Mouse (Mus musculus) intestine, postnatal 0 days (tissue): ENCODE results near the gene Rilpl1. TPM values are rescaled to one million over a fixed set of nuclear protein-coding genes. Genes with fewer than 3 reads are reported as not detected.

Experiments used
- ATAC-seq: fragments of 200-750 bp; cut with Nextera tagmentation; 2 replicates; pipeline ENCODE4 v1.8.0; 2017; ENCODE audit warnings: mild to moderate bottlenecking, moderate TSS enrichment, moderate library complexity
- H3K27ac ChIP-seq: fragments of 300-500 bp; sonication (generic); 2 replicates; pipeline ENCODE4 v1.5.1; 2014; ENCODE audit warnings: mild to moderate bottlenecking, low read depth, low read length, moderate library complexity
- H3K27me3 ChIP-seq: fragments of 300-500 bp; sonication (generic); replicated peaks from 2 replicates; pipeline ENCODE4 v1.6.1; 2014; ENCODE audit warnings: low read length, mixed read lengths; ENCODE audit not compliant: control insufficient read depth, insufficient read depth
- H3K36me3 ChIP-seq: fragments of 300-500 bp; sonication (generic); 2 replicates; pipeline ENCODE4 v1.6.1; 2014; ENCODE audit warnings: mild to moderate bottlenecking, moderate library complexity; ENCODE audit not compliant: control insufficient read depth, insufficient read depth
- H3K4me1 ChIP-seq: fragments of 300-500 bp; sonication (generic); replicated peaks from 2 replicates; pipeline ENCODE4 v1.6.1; 2014; ENCODE audit warnings: antibody characterized with exemption, low read length, mixed read lengths; ENCODE audit not compliant: control insufficient read depth, insufficient read depth
- H3K4me2 ChIP-seq: fragments of 300-500 bp; sonication (generic); replicated peaks from 2 replicates; pipeline ENCODE4 v1.6.1; 2014; ENCODE audit warnings: low read depth, mild to moderate bottlenecking, moderate library complexity
- H3K4me3 ChIP-seq: fragments of 300-500 bp; sonication (generic); 2 replicates; pipeline ENCODE4 v1.5.1; 2014; ENCODE audit warnings: low read depth, low read length
- H3K9ac ChIP-seq: fragments of 300-500 bp; sonication (generic); 2 replicates; pipeline ENCODE4 v1.6.1; 2014; ENCODE audit warnings: mild to moderate bottlenecking, low read depth, low read length
- H3K9me3 ChIP-seq: fragments of 300-500 bp; sonication (generic); 2 replicates; pipeline ENCODE4 v1.6.1; 2016; ENCODE audit warnings: mixed run types; ENCODE audit not compliant: control insufficient read depth
- CTCF ChIP-seq: sonication (generic); IDR thresholded peaks from 2 replicates; pipeline ENCODE4 v1.5.1; 2016; ENCODE audit warnings: low read depth, mild to moderate bottlenecking, control low read depth, antibody characterized with exemption, moderate library complexity
- WGBS: fragments of 180-500 bp; shearing (Covaris S2); extraction: QIAGEN DNeasy Blood & Tissue Kit; methylation state at CpG from one replicate; pipeline ENCODE4 v1.1.7; 2014; 5-methylcytosine and 5-hydroxymethylcytosine counted together
- polyA plus RNA-seq: library from polyadenylated mRNA; unstranded; fragments of >200 nt; fragmentation: Nextera tagmentation; extraction: Ambion mirVana; gene quantifications from 2 replicates; pipeline ENCODE4 v1.2.1, GENCODE M21; 2015

The Rilpl1 gene
- polyA plus RNA-seq, 1 experiment from 2014 or later = 6.6 TPM

DNA sequence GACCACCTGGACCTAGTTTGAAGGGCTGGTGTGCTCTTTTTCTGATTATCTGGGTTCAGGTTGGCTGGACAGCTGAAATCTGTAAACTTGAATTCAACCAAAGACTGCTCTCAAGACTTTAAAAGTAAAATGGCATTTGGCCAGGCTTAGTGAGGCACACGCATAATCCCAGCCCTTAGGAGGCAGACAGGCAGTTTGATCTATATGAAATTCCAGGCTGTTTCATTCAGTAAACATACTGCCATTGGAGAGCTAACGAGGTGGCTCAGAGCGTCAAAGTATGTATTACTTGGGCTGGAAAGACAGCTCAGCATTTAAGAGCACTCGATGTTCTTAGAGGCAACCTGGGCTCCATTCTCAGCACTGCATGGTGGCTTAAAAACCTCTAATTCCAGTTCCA, 39.5 kb downstream of the Rilpl1 start:
- no peak overlapping the region for H3K4me3 ChIP-seq
- H3K4me2 ChIP-seq = no peak overlapping the region
- no peak overlapping the region for H3K9ac ChIP-seq
- no peaks in the 10 kb centered on the region for H3K27me3 ChIP-seq
- WGBS = 77% methylated on average over 4 of the region's 4 CpGs
- H3K36me3 ChIP-seq = peaks cover 18% of the 10 kb centered on the region
- H3K9me3 ChIP-seq = no peaks in the 10 kb centered on the region
- no peak overlapping the region for H3K27ac ChIP-seq
- no peaks in the 10 kb centered on the region for H3K4me1 ChIP-seq
- TF ChIP-seq CTCF = no peak
- no peak for ATAC-seq

DNA sequence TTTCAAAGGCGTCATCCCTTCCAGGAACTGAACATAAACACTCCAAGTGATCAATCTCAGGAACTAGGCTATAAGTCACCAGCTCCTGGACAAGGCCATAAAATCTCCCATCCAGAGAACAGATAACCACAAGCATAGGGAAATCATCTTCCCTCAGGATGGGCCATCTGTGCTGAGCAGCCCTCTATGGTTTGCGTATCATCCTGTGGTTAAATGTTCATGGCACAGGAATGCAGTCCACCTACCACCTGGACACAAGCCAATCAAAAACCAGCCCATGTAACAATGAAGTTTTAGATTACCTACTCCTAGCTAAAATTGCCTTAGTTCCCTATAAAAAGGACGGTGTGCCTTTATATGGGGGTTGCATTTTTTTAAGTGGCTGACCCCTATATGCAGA, 42.3 kb downstream of the Rilpl1 start:
- no peaks in the 10 kb centered on the region for H3K9me3 ChIP-seq
- H3K4me1 ChIP-seq = no peaks in the 10 kb centered on the region
- no peaks in the 10 kb centered on the region for H3K27me3 ChIP-seq
- TF ChIP-seq CTCF = no peak
- no peak overlapping the region for H3K9ac ChIP-seq
- H3K36me3 ChIP-seq = peaks cover 11% of the 10 kb centered on the region
- H3K4me3 ChIP-seq = no peak overlapping the region
- 86% methylated on average over 3 of the region's 3 CpGs for WGBS
- ATAC-seq = no peak
- no peak overlapping the region for H3K4me2 ChIP-seq
- no peak overlapping the region for H3K27ac ChIP-seq

DNA sequence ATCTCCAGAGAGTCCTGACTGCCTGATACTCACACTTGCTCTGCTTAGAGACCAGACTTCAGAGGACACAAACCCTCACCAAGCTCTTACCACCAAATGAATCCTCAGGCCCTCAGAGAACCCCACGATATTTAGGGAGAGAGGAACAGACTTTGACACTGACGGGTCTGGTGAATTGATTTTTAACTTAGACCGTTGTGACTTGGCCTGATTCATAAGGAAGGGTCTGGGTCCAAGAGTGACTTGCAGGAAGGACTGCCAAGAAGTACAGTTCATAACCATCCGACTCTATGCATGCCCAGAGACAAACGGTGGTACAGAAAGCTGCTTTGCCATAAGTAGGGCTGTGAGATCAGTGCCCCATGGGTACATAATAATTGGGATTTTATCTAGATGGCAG, 45.5 kb downstream of the Rilpl1 start:
- H3K27me3 ChIP-seq = no peaks in the 10 kb centered on the region
- no peak overlapping the region for H3K4me2 ChIP-seq
- WGBS = 88% methylated on average over 5 of the region's 5 CpGs
- no peak overlapping the region for H3K9ac ChIP-seq
- H3K9me3 ChIP-seq = no peaks in the 10 kb centered on the region
- no peaks in the 10 kb centered on the region for H3K4me1 ChIP-seq
- H3K36me3 ChIP-seq = peaks cover 9% of the 10 kb centered on the region
- ATAC-seq = no peak
- no peak overlapping the region for H3K4me3 ChIP-seq
- no peak overlapping the region for H3K27ac ChIP-seq
- no peak for TF ChIP-seq CTCF

DNA sequence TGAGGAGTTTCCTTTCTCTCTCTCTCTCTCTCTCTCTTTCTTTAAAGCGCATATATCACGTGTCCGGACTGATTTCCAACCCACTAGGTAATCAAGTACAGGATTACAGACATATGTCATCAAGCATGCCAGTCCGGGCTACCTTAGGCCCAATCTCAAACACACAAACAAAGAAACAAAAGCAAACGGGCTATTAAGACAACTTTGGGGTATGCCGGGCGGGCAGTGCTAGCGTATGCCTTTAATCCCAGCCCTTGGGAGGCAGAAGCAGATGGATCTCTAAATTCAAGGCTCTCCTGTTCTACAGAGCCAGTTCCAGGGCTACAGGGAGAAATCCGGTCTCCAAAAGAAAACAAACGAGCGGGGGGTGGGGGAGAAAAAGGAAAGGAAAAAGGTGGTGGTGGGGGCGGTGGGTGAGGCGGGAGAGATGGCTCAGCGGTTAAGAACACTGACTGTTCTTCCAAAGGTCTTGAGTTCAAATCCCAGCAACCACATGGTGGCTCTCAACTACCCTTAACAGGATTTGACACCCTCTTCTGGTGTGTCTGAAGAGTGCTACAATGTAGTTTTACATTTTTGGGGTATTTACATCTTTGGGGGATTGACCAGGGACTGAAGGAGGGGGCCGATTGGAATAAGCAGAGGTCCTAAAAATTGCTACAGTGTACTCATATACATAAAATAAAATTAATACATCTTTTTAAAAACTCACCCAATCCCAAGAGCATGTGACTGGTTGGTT, 47.4 kb downstream of the Rilpl1 start:
- peak overlapping the region; percentile 78 for H3K4me2 ChIP-seq
- no peaks in the 10 kb centered on the region for H3K36me3 ChIP-seq
- no peaks in the 10 kb centered on the region for H3K9me3 ChIP-seq
- peak overlapping the region; percentile 73 for H3K4me3 ChIP-seq
- peak overlapping the region; percentile 90 for H3K9ac ChIP-seq
- H3K4me1 ChIP-seq = no peaks in the 10 kb centered on the region
- peak; percentile 13 for ATAC-seq
- peak; percentile 33; the same call in 1 of the 2 replicates for TF ChIP-seq CTCF
- H3K27ac ChIP-seq = peak overlapping the region; percentile 99
- no peaks in the 10 kb centered on the region for H3K27me3 ChIP-seq
- 7% methylated on average over 15 of the region's 15 CpGs for WGBS

DNA sequence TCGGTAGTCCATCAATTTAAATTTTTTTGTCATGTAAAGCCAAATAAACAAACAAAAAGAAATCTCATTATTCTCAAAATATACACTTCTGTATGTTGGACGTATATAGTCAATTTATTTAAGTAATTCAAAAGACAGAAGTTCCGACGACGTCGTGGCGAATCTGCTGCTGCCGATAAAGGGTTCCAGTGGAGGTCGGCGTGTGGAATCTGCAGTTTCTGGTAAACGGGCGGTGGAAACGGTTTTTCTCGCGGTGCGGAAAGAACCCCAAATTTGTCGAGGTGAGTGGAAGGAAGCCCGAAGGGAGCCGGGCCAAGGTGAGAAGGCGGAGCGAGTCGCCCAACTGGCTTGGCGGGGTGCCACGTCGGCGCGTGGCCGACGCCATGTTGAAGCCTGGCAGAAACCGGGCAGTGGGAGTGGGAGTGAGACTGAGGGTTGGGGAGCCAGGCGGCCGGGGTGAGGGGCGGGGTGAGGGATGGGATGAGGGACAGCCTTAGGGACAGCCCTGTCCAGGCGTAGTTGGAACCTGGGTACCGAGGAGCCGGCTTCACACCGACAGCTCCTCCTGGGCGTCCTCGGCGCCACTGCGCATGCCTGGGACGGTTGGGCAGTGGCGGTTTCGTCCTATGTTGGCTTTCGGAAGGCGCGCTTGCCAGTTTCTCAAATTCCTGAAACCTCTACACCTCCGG, 48.1 kb downstream of the Rilpl1 start, which contains the start of gene Snrnp35:
TSS of gene Snrnp35 (plus strand) at position 169 of the 689 bp plus-strand sequence.
- Histone ChIP-seq H3K27me3 (no peaks in the 10 kb centered on the region), H3K4me3 (peak within 1 kb of the TSS; percentile 73), H3K27ac (peak within 1 kb of the TSS; percentile 99), H3K4me2 (peak within 1 kb of the TSS; percentile 78), H3K9me3 (no peaks in the 10 kb centered on the region), H3K9ac (peak within 1 kb of the TSS; percentile 90), H3K36me3 (no peaks in the 10 kb centered on the region), H3K4me1 (0 out of 2 replicates have a peak, but pooled peaks cover 3% of the 10 kb centered on the region)
- TF ChIP-seq CTCF = peak; percentile 18; the same call in 1 of the 2 replicates
- peak; percentile 80 for ATAC-seq
- WGBS = under 1% methylated on average over 48 of the region's 48 CpGs

DNA sequence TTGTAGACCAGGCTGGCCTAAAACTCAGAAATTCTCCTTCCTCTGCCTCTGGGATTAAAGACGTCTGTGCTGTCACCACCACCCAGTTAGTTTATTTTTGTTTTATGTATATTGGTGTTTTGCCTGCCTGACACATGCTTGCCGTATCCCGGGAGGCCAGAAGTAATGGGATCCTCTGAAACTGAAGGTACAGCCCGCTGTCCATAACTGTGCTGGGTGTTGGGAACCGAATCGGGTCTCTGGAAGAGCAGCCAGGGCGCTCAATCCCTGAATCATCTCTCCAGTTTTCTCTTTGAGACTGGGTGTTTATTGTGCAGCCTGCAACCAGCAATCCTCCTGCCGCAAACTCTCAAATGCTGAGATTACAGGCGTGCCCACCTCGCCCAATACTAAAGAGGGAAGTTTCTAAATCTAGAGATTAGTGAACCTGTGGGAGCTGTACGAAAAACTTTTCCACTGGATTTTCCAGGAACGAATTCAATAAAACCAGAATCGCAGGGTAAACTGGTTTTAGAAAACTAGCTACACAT, 48.7 kb downstream of the Rilpl1 start:
- Histone ChIP-seq H3K4me2 (peak overlapping the region; percentile 78), H3K36me3 (no peaks in the 10 kb centered on the region), H3K27ac (peak overlapping the region; percentile 99), H3K4me1 (0 out of 2 replicates have a peak, but pooled peaks cover 3% of the 10 kb centered on the region), H3K9ac (peak overlapping the region; percentile 90), H3K27me3 (no peaks in the 10 kb centered on the region), H3K4me3 (peak overlapping the region; percentile 73), H3K9me3 (no peaks in the 10 kb centered on the region)
- 2% methylated on average over 13 of the region's 13 CpGs for WGBS
- ATAC-seq = no peak
- no peak for TF ChIP-seq CTCF
